ENCODE assay signal across 9 mouse cellular contexts in the genomic region with DNA sequence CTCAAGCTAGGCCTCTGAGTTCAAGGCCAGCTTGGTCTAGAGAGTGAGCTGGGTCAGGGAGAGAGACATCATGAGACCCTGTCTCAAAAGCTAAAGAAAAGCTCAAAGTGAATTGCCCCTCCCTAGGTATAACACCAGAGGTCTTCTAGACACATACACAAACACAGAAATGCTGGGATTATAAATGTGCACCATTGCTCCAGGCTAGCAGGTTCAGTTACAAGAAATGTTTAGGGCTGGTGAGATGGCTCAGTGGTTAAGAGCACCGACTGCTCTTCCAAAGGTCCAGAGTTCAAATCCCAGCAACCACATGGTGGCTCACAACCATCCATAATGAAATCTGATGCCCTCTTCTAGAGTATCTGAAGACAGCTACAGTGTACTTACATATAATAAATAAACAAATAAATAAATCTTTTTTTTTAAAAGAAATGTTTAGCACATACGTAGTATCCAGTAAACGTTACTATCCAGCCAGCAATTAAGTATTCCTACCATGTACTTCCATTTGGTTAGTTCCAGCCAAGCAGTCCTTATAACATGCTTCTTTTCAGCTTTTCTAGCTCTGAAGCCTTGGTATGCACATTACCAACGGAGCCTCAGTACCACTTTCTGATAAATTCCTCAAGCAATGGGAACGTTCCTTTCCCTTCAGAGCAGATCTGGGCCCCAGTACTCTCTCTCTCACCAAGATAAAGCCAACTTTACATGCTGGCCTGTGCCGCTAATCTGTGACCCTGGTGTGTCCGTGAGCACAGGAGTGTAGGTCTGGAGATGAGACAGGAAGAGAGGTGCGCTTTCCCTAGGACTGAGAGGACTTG. TPM values are rescaled to one million over a fixed set of nuclear protein-coding genes. Genes with fewer than 3 reads are reported as not detected.
DNase-seq lines count a peak whose midpoint lies in the region; ATAC-seq and TF ChIP-seq lines count a peak whose summit lies in the region.
"Had no signal": no experiment of that assay in that cellular context is flagged by ENCODE, and none has a peak within 500 bp of the region (broad histone marks: within the 10 kb centered on the region; RNA-seq: fewer than 3 reads in every experiment).

No protein-coding gene starts in this region.

- H3K36me3 ChIP-seq in forebrain, embryonic 10.5 days (replicated peaks): no peaks in the 10 kb centered on the region
- no peaks in the 10 kb centered on the region for H3K36me3 ChIP-seq in forebrain, embryonic 16.5 days (ENCODE audit: control insufficient read depth, insufficient read depth)
- H3K36me3 ChIP-seq in stomach, embryonic 14.5 days (ENCODE audit: control insufficient read depth, insufficient read depth, low read length): no peaks in the 10 kb centered on the region
- no peaks in the 10 kb centered on the region for H3K36me3 ChIP-seq in stomach, postnatal 0 days (ENCODE audit: control insufficient read depth, insufficient read depth, low read length)
- no peaks in the 10 kb centered on the region for H3K36me3 ChIP-seq in liver, embryonic 11.5 days (ENCODE audit: control insufficient read depth, insufficient read depth, low read length)
- H3K36me3 ChIP-seq: neural tube, embryonic 12.5 days had no signal

- H3K4me3 ChIP-seq in forebrain, embryonic 10.5 days: peak overlapping the region; percentile 63
- no peak overlapping the region; the same call in 1 of the 2 replicates for H3K4me3 ChIP-seq in forebrain, embryonic 16.5 days (replicated peaks; ENCODE audit: low read length)
- H3K4me3 ChIP-seq in stomach, embryonic 14.5 days (ENCODE audit: low read depth, low read length): no peak overlapping the region
- no peak overlapping the region for H3K4me3 ChIP-seq in stomach, postnatal 0 days (ENCODE audit: low read depth, low read length)
- H3K4me3 ChIP-seq in liver, embryonic 11.5 days (ENCODE audit: low read depth, low read length): peak overlapping the region; percentile 64

- TF ChIP-seq EP300 in stomach, postnatal 0 days (optimal IDR thresholded peaks at IDR 0.05): no peak

- no peak for DNase-seq in forebrain, embryonic 10.5 days (ENCODE audit: extremely low spot score, low spot score)
- no peak for DNase-seq in stomach, postnatal 0 days (ENCODE audit: low spot score)
- DNase-seq in liver, embryonic 11.5 days (ENCODE audit: low spot score): no peak
- DNase-seq in cerebellum, postnatal 25 days: no peak
- DNase-seq in adrenal gland, postnatal 10 days: no peak
- no peak for DNase-seq in cerebellum, postnatal 14 days

- peaks cover 64% of the 10 kb centered on the region for H3K27me3 ChIP-seq in forebrain, embryonic 10.5 days (ENCODE audit: poor library complexity, severe bottlenecking)
- H3K27me3 ChIP-seq in forebrain, embryonic 16.5 days (replicated peaks; ENCODE audit: control insufficient read depth, insufficient read depth, low read length): 0 out of 2 replicates have a peak, but pooled peaks cover 5% of the 10 kb centered on the region
- no peaks in the 10 kb centered on the region for H3K27me3 ChIP-seq in stomach, embryonic 14.5 days (ENCODE audit: control insufficient read depth, insufficient read depth, low read length)
- H3K27me3 ChIP-seq in stomach, postnatal 0 days (ENCODE audit: control insufficient read depth, insufficient read depth, low read length): no peaks in the 10 kb centered on the region
- H3K27me3 ChIP-seq in liver, embryonic 11.5 days (replicated peaks; ENCODE audit: control insufficient read depth, insufficient read depth, low read length): no peaks in the 10 kb centered on the region

- 59% methylated on average over 8 of the region's 8 CpGs for WGBS in forebrain, embryonic 10.5 days
- WGBS in forebrain, embryonic 16.5 days: 64% methylated on average over 8 of the region's 8 CpGs
- WGBS in stomach, embryonic 14.5 days: 69% methylated on average over 8 of the region's 8 CpGs
- WGBS in stomach, postnatal 0 days: 84% methylated on average over 8 of the region's 8 CpGs
- 45% methylated on average over 8 of the region's 8 CpGs for WGBS in liver, embryonic 11.5 days

- no peak overlapping the region for H3K9ac ChIP-seq in forebrain, embryonic 16.5 days (replicated peaks; ENCODE audit: low read depth, low read length)
- H3K9ac ChIP-seq in stomach, embryonic 14.5 days (replicated peaks; ENCODE audit: low read depth, low read length): no peak overlapping the region
- H3K9ac ChIP-seq in stomach, postnatal 0 days (ENCODE audit: low read length): no peak overlapping the region
- H3K9ac ChIP-seq in liver, embryonic 11.5 days (ENCODE audit: low read depth, low read length): peak overlapping the region; percentile 72

- ATAC-seq in forebrain, embryonic 16.5 days: no peak
- ATAC-seq in stomach, embryonic 14.5 days (ENCODE audit: insufficient number of reproducible peaks, insufficient read depth, low FRiP score, low read depth): no peak
- ATAC-seq in stomach, postnatal 0 days (ENCODE audit: low FRiP score, low TSS enrichment): no peak
- peak; percentile 59 for ATAC-seq in liver, embryonic 11.5 days (replicated peaks; ENCODE audit: low FRiP score)

- H3K9me3 ChIP-seq in forebrain, embryonic 10.5 days: no peaks in the 10 kb centered on the region
- no peaks in the 10 kb centered on the region for H3K9me3 ChIP-seq in forebrain, embryonic 16.5 days (ENCODE audit: control insufficient read depth, low read length)
- no peaks in the 10 kb centered on the region for H3K9me3 ChIP-seq in stomach, embryonic 14.5 days (ENCODE audit: control insufficient read depth, low read depth, low read length)
- H3K9me3 ChIP-seq in stomach, postnatal 0 days (ENCODE audit: control insufficient read depth, low read length): no peaks in the 10 kb centered on the region
- H3K9me3 ChIP-seq in liver, embryonic 11.5 days (ENCODE audit: control insufficient read depth, low read length): no peaks in the 10 kb centered on the region
- H3K9me3 ChIP-seq: neural tube, embryonic 12.5 days had no signal

- no peak for TF ChIP-seq CTCF in stomach, postnatal 0 days (IDR thresholded peaks at IDR 0.05; ENCODE audit: low read depth)

- no peak overlapping the region; the same call in 1 of the 2 replicates for H3K4me2 ChIP-seq in forebrain, embryonic 16.5 days (ENCODE audit: low read length)
- 0 out of 2 replicates have a peak overlapping the region, but pooled peaks have one; percentile 95 for H3K4me2 ChIP-seq in stomach, embryonic 14.5 days (replicated peaks; ENCODE audit: low read depth, low read length)
- no peak overlapping the region for H3K4me2 ChIP-seq in stomach, postnatal 0 days (replicated peaks; ENCODE audit: low read depth)
- peak overlapping the region; percentile 96 for H3K4me2 ChIP-seq in liver, embryonic 11.5 days

- peaks cover 55% of the 10 kb centered on the region for H3K4me1 ChIP-seq in forebrain, embryonic 10.5 days
- H3K4me1 ChIP-seq in forebrain, embryonic 16.5 days (replicated peaks; ENCODE audit: control insufficient read depth, insufficient read depth, low read length): peaks cover 16% of the 10 kb centered on the region
- H3K4me1 ChIP-seq in stomach, embryonic 14.5 days (ENCODE audit: control insufficient read depth, insufficient read depth, low read length): peaks cover 14% of the 10 kb centered on the region; the same call in 1 of the 2 replicates
- peaks cover 6% of the 10 kb centered on the region for H3K4me1 ChIP-seq in stomach, postnatal 0 days (replicated peaks; ENCODE audit: control insufficient read depth, insufficient read depth)
- H3K4me1 ChIP-seq in liver, embryonic 11.5 days (replicated peaks; ENCODE audit: control insufficient read depth, insufficient read depth, low read length): peaks cover 76% of the 10 kb centered on the region

- H3K27ac ChIP-seq in forebrain, embryonic 10.5 days: peak overlapping the region; percentile 74
- H3K27ac ChIP-seq in forebrain, embryonic 16.5 days (ENCODE audit: low read length): no peak overlapping the region
- no peak overlapping the region for H3K27ac ChIP-seq in stomach, embryonic 14.5 days (ENCODE audit: low read length)
- H3K27ac ChIP-seq in stomach, postnatal 0 days (replicated peaks): no peak overlapping the region
- peak overlapping the region; percentile 83 for H3K27ac ChIP-seq in liver, embryonic 11.5 days (ENCODE audit: low read depth, low read length)
- H3K27ac ChIP-seq: neural tube, embryonic 12.5 days had no signal

RNA-seq across cellular contexts. Expression of a gene that starts 54.0 kb away (rescaled TPM):
- 24.4 and 25.7 TPM in 2 replicates for polyA plus RNA-seq in forebrain, embryonic 10.5 days (2016; fragmentation: Nextera tagmentation; extraction: Ambion mirVana)
- 5.5 TPM in 2 replicates for polyA plus RNA-seq in forebrain, embryonic 16.5 days (2015; fragmentation: Nextera tagmentation; extraction: Ambion mirVana)
- 21.4 and 22.2 TPM in 2 replicates for polyA plus RNA-seq in stomach, embryonic 14.5 days (2014; fragmentation: Nextera tagmentation; extraction: Ambion mirVana)
- 3.9 and 4.0 TPM in 2 replicates for polyA plus RNA-seq in stomach, postnatal 0 days (2015; fragmentation: Nextera tagmentation; extraction: Ambion mirVana)
- polyA plus RNA-seq in liver, embryonic 11.5 days (2014; fragmentation: Nextera tagmentation; extraction: Ambion mirVana): 5.1 and 5.4 TPM in 2 replicates
- total RNA-seq in adrenal gland, postnatal 10 days (2021): 10 to 100 TPM; 24.9 to 31.7 TPM

Comparison
In these comparisons a context has a peak if more than half of its experiments do, and no peak if none do; other contexts are left out.
1. H3K27ac ChIP-seq: peak in forebrain, embryonic 10.5 days (single experiment) and liver, embryonic 11.5 days (single experiment); none in forebrain, embryonic 16.5 days (single experiment), stomach, embryonic 14.5 days (single experiment) and stomach, postnatal 0 days (single experiment).
2. H3K4me3 ChIP-seq: peak in forebrain, embryonic 10.5 days (single experiment) and liver, embryonic 11.5 days (single experiment); none in forebrain, embryonic 16.5 days (single experiment), stomach, embryonic 14.5 days (single experiment) and stomach, postnatal 0 days (single experiment).
3. H3K4me2 ChIP-seq: peak in stomach, embryonic 14.5 days (single experiment) and liver, embryonic 11.5 days (single experiment); none in forebrain, embryonic 16.5 days (single experiment) and stomach, postnatal 0 days (single experiment).